Mouse (Mus musculus) MEL (cell line): Measurements from ENCODE around the gene Ntn1. TPM values are rescaled to one million over a fixed set of nuclear protein-coding genes. Genes with fewer than 3 reads are reported as not detected.

ENCODE experiments used
- DNase-seq: peaks from one replicate; pipeline ENCODE4 v3.0.0; 2011; ENCODE audit warnings: low read depth, low spot score
- H3K27ac ChIP-seq: 2 replicates; pipeline ENCODE4 v1.5.1; 2012; ENCODE audit warnings: low read depth, mild to moderate bottlenecking, control low read depth, low read length, moderate library complexity; ENCODE audit not compliant: control insufficient read depth
- H3K27me3 ChIP-seq, 2 experiments: fragments of 150-350 bp in 1 of 2; sonication (generic) in 1 of 2; 2 replicates each; pipeline ENCODE4 v1.6.1; 2012; ENCODE audit warnings: low read length in 2 of 2, mild to moderate bottlenecking in 2 of 2, improper control_type of control experiment in 1 of 2, moderate library complexity in 1 of 2; ENCODE audit not compliant: insufficient read depth in 2 of 2, control insufficient read depth in 1 of 2
- H3K36me3 ChIP-seq, 2 experiments: 2 replicates each; pipeline ENCODE4 v1.6.1; 2012 to 2014; ENCODE audit warnings: low read length in 2 of 2, improper control_type of control experiment in 1 of 2, inconsistent platforms in 1 of 2, mild to moderate bottlenecking in 1 of 2; ENCODE audit not compliant: insufficient read depth in 2 of 2, control insufficient read depth in 1 of 2
- H3K4me1 ChIP-seq, 2 experiments: fragments of 150-350 bp in 1 of 2; sonication (generic) in 1 of 2; 2 replicates each; pipeline ENCODE4 v1.6.1; 2012; ENCODE audit warnings: low read length in 2 of 2, improper control_type of control experiment in 1 of 2, mild to moderate bottlenecking in 1 of 2; ENCODE audit not compliant: insufficient read depth in 2 of 2, control insufficient read depth in 1 of 2
- H3K4me3 ChIP-seq, 2 experiments: fragments of 150-350 bp in 1 of 2; sonication (generic) in 1 of 2; 2 replicates each; pipeline ENCODE4 v1.5.1; 2012; ENCODE audit warnings: low read depth in 2 of 2, low read length in 2 of 2, mild to moderate bottlenecking in 2 of 2, moderate library complexity in 2 of 2, control low read depth in 1 of 2, improper control_type of control experiment in 1 of 2; ENCODE audit not compliant: control insufficient read depth in 1 of 2, insufficient read depth in 1 of 2
- H3K79me2 ChIP-seq: 2 replicates; pipeline ENCODE4 v1.6.1; 2012; ENCODE audit warnings: mild to moderate bottlenecking, low read length, moderate library complexity; ENCODE audit not compliant: control insufficient read depth, poor library complexity, insufficient read depth
- H3K9ac ChIP-seq: 2 replicates; pipeline ENCODE4 v1.6.1; 2012; ENCODE audit warnings: low read depth, mild to moderate bottlenecking, control low read depth, low read length, moderate library complexity; ENCODE audit not compliant: control insufficient read depth, poor library complexity, severe bottlenecking
- H3K9me3 ChIP-seq: fragments of 150-350 bp; sonication (generic); replicated peaks from 2 replicates; pipeline ENCODE4 v1.6.1; 2012; ENCODE audit warnings: mild to moderate bottlenecking, low read length, improper control_type of control experiment, moderate library complexity; ENCODE audit not compliant: insufficient read depth
- BHLHE40 ChIP-seq: IDR thresholded peaks from 2 replicates; pipeline ENCODE4 v1.6.1; 2012; ENCODE audit warnings: low read depth, mild to moderate bottlenecking, inconsistent platforms, low read length, improper control_type of control experiment, borderline replicate concordance
- CHD1 ChIP-seq: IDR thresholded peaks from 2 replicates; pipeline ENCODE4 v1.6.1; 2012; ENCODE audit warnings: low read depth, mild to moderate bottlenecking, inconsistent platforms, low read length, improper control_type of control experiment
- CHD2 ChIP-seq: IDR thresholded peaks from 2 replicates; pipeline ENCODE4 v1.6.1; 2011; ENCODE audit warnings: low read length, improper control_type of control experiment
- CTCF ChIP-seq, 3 experiments: IDR thresholded peaks in 2 of 3; conservative IDR thresholded peaks in 1 of 3; 2 replicates each; pipeline ENCODE4 v1.5.1; 2011 to 2012; ENCODE audit warnings: low read length in 3 of 3, low read depth in 2 of 3, mild to moderate bottlenecking in 2 of 3, improper control_type of control experiment in 1 of 3, inconsistent platforms in 1 of 3, mixed read lengths in 1 of 3, moderate library complexity in 1 of 3; ENCODE audit not compliant: control insufficient read depth in 1 of 3, insufficient read depth in 1 of 3, poor library complexity in 1 of 3, severe bottlenecking in 1 of 3
- E2F4 ChIP-seq: IDR thresholded peaks from 2 replicates; pipeline ENCODE4 v1.6.1; 2011; ENCODE audit warnings: low read depth, low read length, improper control_type of control experiment, borderline replicate concordance
- ELF1 ChIP-seq: IDR thresholded peaks from 2 replicates; pipeline ENCODE4 v1.6.1; 2014; ENCODE audit warnings: low read depth, mild to moderate bottlenecking, inconsistent platforms, low read length, improper control_type of control experiment, moderate library complexity
- ETS1 ChIP-seq: IDR thresholded peaks from 2 replicates; pipeline ENCODE4 v1.6.1; 2012; ENCODE audit warnings: low read depth, mild to moderate bottlenecking, inconsistent platforms, low read length, improper control_type of control experiment, moderate library complexity
- GABPA ChIP-seq: IDR thresholded peaks from 2 replicates; pipeline ENCODE4 v1.6.1; 2012; ENCODE audit warnings: low read depth, mild to moderate bottlenecking, inconsistent platforms, low read length, improper control_type of control experiment, moderate library complexity
- GATA1 ChIP-seq: IDR thresholded peaks from 2 replicates; pipeline ENCODE4 v1.6.1; 2011; ENCODE audit warnings: low read depth, low read length, improper control_type of control experiment
- HCFC1 ChIP-seq: IDR thresholded peaks from 2 replicates; pipeline ENCODE4 v1.6.1; 2012; ENCODE audit warnings: low read depth, mild to moderate bottlenecking, inconsistent platforms, low read length, improper control_type of control experiment, moderate library complexity
- JUND ChIP-seq: IDR thresholded peaks from 2 replicates; pipeline ENCODE4 v1.6.1; 2011; ENCODE audit warnings: low read depth, mild to moderate bottlenecking, improper control_type of control experiment, low read length
- KAT2A ChIP-seq: conservative IDR thresholded peaks from 2 replicates; pipeline ENCODE4 v1.6.1; 2012; ENCODE audit warnings: low read depth, low read length, improper control_type of control experiment, inconsistent platforms
- MAFK ChIP-seq: IDR thresholded peaks from 2 replicates; pipeline ENCODE4 v1.6.1; 2011; ENCODE audit warnings: low read depth, mild to moderate bottlenecking, low read length, improper control_type of control experiment, borderline replicate concordance
- MEF2A ChIP-seq: IDR thresholded peaks from 2 replicates; pipeline ENCODE4 v1.6.1; 2014; ENCODE audit warnings: low read depth, mild to moderate bottlenecking, inconsistent platforms, low read length, improper control_type of control experiment; ENCODE audit not compliant: poor library complexity, insufficient replicate concordance, severe bottlenecking; ENCODE audit errors: extremely low read depth
- MXI1 ChIP-seq: IDR thresholded peaks from 2 replicates; pipeline ENCODE4 v1.6.1; 2011; ENCODE audit warnings: mild to moderate bottlenecking, low read depth, low read length, improper control_type of control experiment
- MYC ChIP-seq: IDR thresholded peaks from 2 replicates; pipeline ENCODE4 v1.6.1; 2011; ENCODE audit warnings: low read depth, mild to moderate bottlenecking, low read length, improper control_type of control experiment, moderate library complexity
- NELFE ChIP-seq: IDR thresholded peaks from 2 replicates; pipeline ENCODE4 v1.6.1; 2011; ENCODE audit warnings: low read depth, low read length, improper control_type of control experiment
- POLR2A ChIP-seq, 2 experiments: IDR thresholded peaks; 2 replicates each; pipeline ENCODE4 v1.6.1; 2011 to 2012; ENCODE audit warnings: low read length in 2 of 2, mild to moderate bottlenecking in 2 of 2, control low read depth in 1 of 2, improper control_type of control experiment in 1 of 2, low read depth in 1 of 2, moderate library complexity in 1 of 2; ENCODE audit not compliant: control insufficient read depth in 1 of 2, insufficient read depth in 1 of 2, poor library complexity in 1 of 2
- POLR2AphosphoS2 ChIP-seq: IDR thresholded peaks from 2 replicates; pipeline ENCODE4 v1.6.1; 2011; ENCODE audit warnings: low read length, improper control_type of control experiment
- SIN3A ChIP-seq: IDR thresholded peaks from 2 replicates; pipeline ENCODE4 v1.6.1; 2012; ENCODE audit warnings: low read length, improper control_type of control experiment, inconsistent platforms
- SMC3 ChIP-seq: IDR thresholded peaks from 2 replicates; pipeline ENCODE4 v1.6.1; 2011; ENCODE audit warnings: low read depth, low read length, improper control_type of control experiment
- TAL1 ChIP-seq: IDR thresholded peaks from 2 replicates; pipeline ENCODE4 v1.6.1; 2012; ENCODE audit warnings: mild to moderate bottlenecking, inconsistent platforms, low read length, moderate library complexity, mixed read lengths
- TBP ChIP-seq: IDR thresholded peaks from 2 replicates; pipeline ENCODE4 v1.8.0; 2011; ENCODE audit warnings: low read depth, low read length, improper control_type of control experiment
- TCF12 ChIP-seq: IDR thresholded peaks from 2 replicates; pipeline ENCODE4 v1.6.1; 2014; ENCODE audit warnings: low read depth, mild to moderate bottlenecking, inconsistent platforms, low read length, improper control_type of control experiment, moderate library complexity
- USF1 ChIP-seq: IDR thresholded peaks from 2 replicates; pipeline ENCODE4 v1.6.1; 2014; ENCODE audit warnings: low read depth, mild to moderate bottlenecking, inconsistent platforms, low read length, improper control_type of control experiment, moderate library complexity
- ZC3H11A ChIP-seq: IDR thresholded peaks from 2 replicates; pipeline ENCODE4 v1.6.1; 2012; ENCODE audit warnings: low read depth, mild to moderate bottlenecking, inconsistent platforms, low read length, improper control_type of control experiment
- ZMIZ1 ChIP-seq: IDR thresholded peaks from 2 replicates; pipeline ENCODE4 v1.6.1; 2012; ENCODE audit warnings: low read depth, mild to moderate bottlenecking, inconsistent platforms, low read length, improper control_type of control experiment, moderate library complexity
- ZNF384 ChIP-seq: IDR thresholded peaks from 2 replicates; pipeline ENCODE4 v1.6.1; 2012; ENCODE audit warnings: low read depth, mild to moderate bottlenecking, inconsistent platforms, low read length, improper control_type of control experiment
- polyA plus RNA-seq, 2 experiments: library from polyadenylated mRNA; stranded (reverse) in 1 of 2; unstranded in 1 of 2; fragments of >175 nt in 1 of 2; fragments of >200 nt in 1 of 2; gene quantifications; 2 replicates each; pipeline versions ENCODE4 v1.2.1 to v1.2.4; 2012; ENCODE audit warnings: low replicate concordance in 2 of 2, low read depth in 1 of 2; ENCODE audit not compliant: insufficient read length in 2 of 2, insufficient read depth in 1 of 2, missing spikeins in 1 of 2
- total RNA-seq: library from RNA; depleted of rRNA; stranded (reverse); fragments of 300-350 nt; gene quantifications from 2 replicates; pipeline ENCODE4 v1.2.3, GENCODE M21; 2012

Ntn1 gene
- total and polyA plus RNA-seq, 3 experiments: not detected

GRCm38 (mm10) chr11:68431699-68432360 lies 31.2 kb upstream of the Ntn1 start, which contains the start of gene Pik3r5 (continued):
- peak; percentile 14; the same call in 1 of the 2 replicates for TF ChIP-seq ZC3H11A
- TF ChIP-seq CHD2: no peak
- no peak for TF ChIP-seq GATA1

- H3K9ac ChIP-seq: no peak overlapping the region
- no peak for TF ChIP-seq ZNF384
- no peak for TF ChIP-seq POLR2AphosphoS2
- no peak for TF ChIP-seq TAL1
- TF ChIP-seq ZC3H11A: no peak
- no peak for TF ChIP-seq E2F4
- no peak for TF ChIP-seq MEF2A
- no peak for TF ChIP-seq JUND
- TF ChIP-seq POLR2A (IDR thresholded peaks at IDR 0.05; ENCODE audit: control insufficient read depth in 1 of 2, insufficient read depth in 1 of 2, low read depth in 1 of 2, low read length in 2 of 2, poor library complexity in 1 of 2): no peak
- no peak for TF ChIP-seq BHLHE40
- TF ChIP-seq CTCF (IDR thresholded peaks at IDR 0.05 in 2 of 3, conservative IDR thresholded peaks at IDR 0.05 in 1 of 3; ENCODE audit: control insufficient read depth in 1 of 3, insufficient read depth in 1 of 3, low read depth in 2 of 3, low read length in 3 of 3, poor library complexity in 1 of 3, severe bottlenecking in 1 of 3): no peak; a peak in 1 of 6 replicates
- TF ChIP-seq, all 39 proteins: peak for 0
- Histone ChIP-seq H3K27me3 (no peaks in the 10 kb centered on the region), H3K79me2 (no peaks in the 10 kb centered on the region; the same call in 1 of the 2 replicates), H3K4me3 (peak overlapping the region; percentile 77 to 87; a peak in 3 of 4 replicates), H3K4me1 (peaks cover 3 to 15% of the 10 kb centered on the region in 2 experiments; a peak in 3 of 4 replicates), H3K27ac (no peak overlapping the region), H3K36me3 (peaks cover 0 to 3% of the 10 kb centered on the region in 2 experiments; a peak in 1 of 4 replicates), H3K9me3 (no peaks in the 10 kb centered on the region)
- DNase-seq: peak; percentile 37
These were observed 30.0 kb upstream of the Ntn1 start for GRCm38 (mm10) chr11:68430662-68431061.

- Histone ChIP-seq H3K36me3 (peaks cover 0 to 3% of the 10 kb centered on the region in 2 experiments; a peak in 1 of 4 replicates), H3K4me1 (peaks cover 3 to 7% of the 10 kb centered on the region in 2 experiments; a peak in 2 of 4 replicates), H3K9ac (no peak overlapping the region), H3K79me2 (no peaks in the 10 kb centered on the region; the same call in 1 of the 2 replicates), H3K27me3 (peaks cover 0 to 2% of the 10 kb centered on the region in 2 experiments; a peak in 2 of 4 replicates), H3K4me3 (no peak overlapping the region), H3K27ac (no peak overlapping the region), H3K9me3 (no peaks in the 10 kb centered on the region)
- no peak for DNase-seq
- no peak for TF ChIP-seq MYC
- TF ChIP-seq GABPA: no peak
- no peak for TF ChIP-seq TBP
- no peak for TF ChIP-seq HCFC1
- no peak for TF ChIP-seq KAT2A
- TF ChIP-seq SMC3: no peak
- no peak for TF ChIP-seq ZMIZ1
- no peak for TF ChIP-seq MAFK
- no peak for TF ChIP-seq TCF12
- no peak for TF ChIP-seq E2F4
- TF ChIP-seq NELFE: no peak
- no peak for TF ChIP-seq MXI1
- no peak for TF ChIP-seq POLR2AphosphoS2
- no peak for TF ChIP-seq ETS1
- no peak for TF ChIP-seq MEF2A
- no peak for TF ChIP-seq USF1
- TF ChIP-seq SIN3A: no peak
- TF ChIP-seq CHD1: no peak
- no peak for TF ChIP-seq ELF1
- TF ChIP-seq TAL1: no peak
These were observed 26.5 kb upstream of the Ntn1 start for GRCm38 (mm10) chr11:68427083-68427570.
